Mouse (Mus musculus) intestine, embryonic 14.5 days (tissue): ENCODE results near the gene Cox14. TPM values are rescaled to one million over a fixed set of nuclear protein-coding genes. Genes with fewer than 3 reads are reported as not detected.

Experiments used
- polyA plus RNA-seq: library from polyadenylated mRNA; unstranded; fragments of >200 nt; fragmentation: Nextera tagmentation; extraction: Ambion mirVana; gene quantifications from 2 replicates; pipeline ENCODE4 v1.2.1, GENCODE M21; 2014

Gene Cox14
- polyA plus RNA-seq, 1 experiment from 2014 or later: 206 TPM

Other genes with a start within 250 kb of the Cox14 start
- 0.41 and 0.42 TPM in 2 replicates for gene Faim2, start 197.5 kb upstream of the Cox14 start, polyA plus RNA-seq
- not detected in 2 replicates for gene Aqp2, start 146.6 kb upstream of the Cox14 start, polyA plus RNA-seq
- gene Aqp5, start 134.8 kb upstream of the Cox14 start, polyA plus RNA-seq: 0.16 and 0.30 TPM in 2 replicates
- not detected in 2 replicates for gene Aqp6, start 124.2 kb upstream of the Cox14 start, polyA plus RNA-seq
- gene Racgap1, start 74.0 kb upstream of the Cox14 start, polyA plus RNA-seq: 104 and 111 TPM in 2 replicates
- 1.3 and 1.7 TPM in 2 replicates for gene Asic1, start 55.2 kb upstream of the Cox14 start, polyA plus RNA-seq
- gene Smarcd1, start 23.5 kb upstream of the Cox14 start, polyA plus RNA-seq: 39.0 and 42.3 TPM in 2 replicates
- gene Gm17349, start 20.1 kb upstream of the Cox14 start, polyA plus RNA-seq: not detected in 2 replicates
- 0.17 and 0.35 TPM in 2 replicates for gene Gpd1, start 8.1 kb upstream of the Cox14 start, polyA plus RNA-seq
- gene Cers5, start 47.3 kb downstream of the Cox14 start, polyA plus RNA-seq: 64.7 and 68.7 TPM in 2 replicates
- 80.3 and 87.9 TPM in 2 replicates for gene Lima1, start 149.8 kb downstream of the Cox14 start, polyA plus RNA-seq
- gene Fam186a, start 241.4 kb downstream of the Cox14 start, polyA plus RNA-seq: 0.01 TPM in 1 of 2 replicates, not detected in the other
- 47.3 and 49.0 TPM in 2 replicates for gene Larp4, start 244.4 kb downstream of the Cox14 start, polyA plus RNA-seq